Mouse (Mus musculus) MEL (cell line): Measurements from ENCODE around the gene Fbxl8. TPM values are rescaled to one million over a fixed set of nuclear protein-coding genes. Genes with fewer than 3 reads are reported as not detected.
A peak's percentile ranks its signal among the peaks of the same experiment; 100 is the strongest.

Experiments
- DNase-seq: peaks from one replicate; pipeline ENCODE4 v3.0.0; 2011; ENCODE audit warnings: low read depth, low spot score
- H3K27ac ChIP-seq: 2 replicates; pipeline ENCODE4 v1.5.1; 2012; ENCODE audit warnings: low read depth, mild to moderate bottlenecking, control low read depth, low read length, moderate library complexity; ENCODE audit not compliant: control insufficient read depth
- H3K27me3 ChIP-seq, 2 experiments: fragments of 150-350 bp in 1 of 2; sonication (generic) in 1 of 2; 2 replicates each; pipeline ENCODE4 v1.6.1; 2012; ENCODE audit warnings: low read length in 2 of 2, mild to moderate bottlenecking in 2 of 2, improper control_type of control experiment in 1 of 2, moderate library complexity in 1 of 2; ENCODE audit not compliant: insufficient read depth in 2 of 2, control insufficient read depth in 1 of 2
- H3K36me3 ChIP-seq, 2 experiments: 2 replicates each; pipeline ENCODE4 v1.6.1; 2012 to 2014; ENCODE audit warnings: low read length in 2 of 2, improper control_type of control experiment in 1 of 2, inconsistent platforms in 1 of 2, mild to moderate bottlenecking in 1 of 2; ENCODE audit not compliant: insufficient read depth in 2 of 2, control insufficient read depth in 1 of 2
- H3K4me1 ChIP-seq, 2 experiments: fragments of 150-350 bp in 1 of 2; sonication (generic) in 1 of 2; 2 replicates each; pipeline ENCODE4 v1.6.1; 2012; ENCODE audit warnings: low read length in 2 of 2, improper control_type of control experiment in 1 of 2, mild to moderate bottlenecking in 1 of 2; ENCODE audit not compliant: insufficient read depth in 2 of 2, control insufficient read depth in 1 of 2
- H3K4me3 ChIP-seq, 2 experiments: fragments of 150-350 bp in 1 of 2; sonication (generic) in 1 of 2; 2 replicates each; pipeline ENCODE4 v1.5.1; 2012; ENCODE audit warnings: low read depth in 2 of 2, low read length in 2 of 2, mild to moderate bottlenecking in 2 of 2, moderate library complexity in 2 of 2, control low read depth in 1 of 2, improper control_type of control experiment in 1 of 2; ENCODE audit not compliant: control insufficient read depth in 1 of 2, insufficient read depth in 1 of 2
- H3K79me2 ChIP-seq: 2 replicates; pipeline ENCODE4 v1.6.1; 2012; ENCODE audit warnings: mild to moderate bottlenecking, low read length, moderate library complexity; ENCODE audit not compliant: control insufficient read depth, poor library complexity, insufficient read depth
- H3K9ac ChIP-seq: 2 replicates; pipeline ENCODE4 v1.6.1; 2012; ENCODE audit warnings: low read depth, mild to moderate bottlenecking, control low read depth, low read length, moderate library complexity; ENCODE audit not compliant: control insufficient read depth, poor library complexity, severe bottlenecking
- H3K9me3 ChIP-seq: fragments of 150-350 bp; sonication (generic); replicated peaks from 2 replicates; pipeline ENCODE4 v1.6.1; 2012; ENCODE audit warnings: mild to moderate bottlenecking, low read length, improper control_type of control experiment, moderate library complexity; ENCODE audit not compliant: insufficient read depth
- CHD1 ChIP-seq: IDR thresholded peaks from 2 replicates; pipeline ENCODE4 v1.6.1; 2012; ENCODE audit warnings: low read depth, mild to moderate bottlenecking, inconsistent platforms, low read length, improper control_type of control experiment
- CHD2 ChIP-seq: IDR thresholded peaks from 2 replicates; pipeline ENCODE4 v1.6.1; 2011; ENCODE audit warnings: low read length, improper control_type of control experiment
- CTCF ChIP-seq, 3 experiments: IDR thresholded peaks in 2 of 3; conservative IDR thresholded peaks in 1 of 3; 2 replicates each; pipeline ENCODE4 v1.5.1; 2011 to 2012; ENCODE audit warnings: low read length in 3 of 3, low read depth in 2 of 3, mild to moderate bottlenecking in 2 of 3, improper control_type of control experiment in 1 of 3, inconsistent platforms in 1 of 3, mixed read lengths in 1 of 3, moderate library complexity in 1 of 3; ENCODE audit not compliant: control insufficient read depth in 1 of 3, insufficient read depth in 1 of 3, poor library complexity in 1 of 3, severe bottlenecking in 1 of 3
- E2F4 ChIP-seq: IDR thresholded peaks from 2 replicates; pipeline ENCODE4 v1.6.1; 2011; ENCODE audit warnings: low read depth, low read length, improper control_type of control experiment, borderline replicate concordance
- ETS1 ChIP-seq: IDR thresholded peaks from 2 replicates; pipeline ENCODE4 v1.6.1; 2012; ENCODE audit warnings: low read depth, mild to moderate bottlenecking, inconsistent platforms, low read length, improper control_type of control experiment, moderate library complexity
- GATA1 ChIP-seq: IDR thresholded peaks from 2 replicates; pipeline ENCODE4 v1.6.1; 2011; ENCODE audit warnings: low read depth, low read length, improper control_type of control experiment
- HCFC1 ChIP-seq: IDR thresholded peaks from 2 replicates; pipeline ENCODE4 v1.6.1; 2012; ENCODE audit warnings: low read depth, mild to moderate bottlenecking, inconsistent platforms, low read length, improper control_type of control experiment, moderate library complexity
- MAFK ChIP-seq: IDR thresholded peaks from 2 replicates; pipeline ENCODE4 v1.6.1; 2011; ENCODE audit warnings: low read depth, mild to moderate bottlenecking, low read length, improper control_type of control experiment, borderline replicate concordance
- MAX ChIP-seq: IDR thresholded peaks from 2 replicates; pipeline ENCODE4 v1.6.1; 2011; ENCODE audit warnings: low read length, improper control_type of control experiment
- MAZ ChIP-seq: IDR thresholded peaks from 2 replicates; pipeline ENCODE4 v1.6.1; 2012; ENCODE audit warnings: low read depth, mild to moderate bottlenecking, inconsistent platforms, low read length, improper control_type of control experiment
- MXI1 ChIP-seq: IDR thresholded peaks from 2 replicates; pipeline ENCODE4 v1.6.1; 2011; ENCODE audit warnings: mild to moderate bottlenecking, low read depth, low read length, improper control_type of control experiment
- NRF1 ChIP-seq: IDR thresholded peaks from 2 replicates; pipeline ENCODE4 v1.6.1; 2014; ENCODE audit warnings: low read depth, mild to moderate bottlenecking, inconsistent platforms, low read length, improper control_type of control experiment, moderate library complexity; ENCODE audit not compliant: poor library complexity, insufficient read depth, severe bottlenecking
- SIN3A ChIP-seq: IDR thresholded peaks from 2 replicates; pipeline ENCODE4 v1.6.1; 2012; ENCODE audit warnings: low read length, improper control_type of control experiment, inconsistent platforms
- SMC3 ChIP-seq: IDR thresholded peaks from 2 replicates; pipeline ENCODE4 v1.6.1; 2011; ENCODE audit warnings: low read depth, low read length, improper control_type of control experiment
- TBP ChIP-seq: IDR thresholded peaks from 2 replicates; pipeline ENCODE4 v1.8.0; 2011; ENCODE audit warnings: low read depth, low read length, improper control_type of control experiment
- ZC3H11A ChIP-seq: IDR thresholded peaks from 2 replicates; pipeline ENCODE4 v1.6.1; 2012; ENCODE audit warnings: low read depth, mild to moderate bottlenecking, inconsistent platforms, low read length, improper control_type of control experiment
- polyA plus RNA-seq, 2 experiments: library from polyadenylated mRNA; stranded (reverse) in 1 of 2; unstranded in 1 of 2; fragments of >175 nt in 1 of 2; fragments of >200 nt in 1 of 2; gene quantifications; 2 replicates each; pipeline versions ENCODE4 v1.2.1 to v1.2.4; 2012; ENCODE audit warnings: low replicate concordance in 2 of 2, low read depth in 1 of 2; ENCODE audit not compliant: insufficient read length in 2 of 2, insufficient read depth in 1 of 2, missing spikeins in 1 of 2
- total RNA-seq: library from RNA; depleted of rRNA; stranded (reverse); fragments of 300-350 nt; gene quantifications from 2 replicates; pipeline ENCODE4 v1.2.3, GENCODE M21; 2012

Fbxl8 gene
- total and polyA plus RNA-seq, 3 experiments, result 4.1 to 7.2 TPM; not detected in 1

GRCm38 (mm10) chr8:105251954-105252353, 12.5 kb upstream of the Fbxl8 start:
- H3K9me3 ChIP-seq, result no peaks in the 10 kb centered on the region
- no peak overlapping the region for H3K4me3 ChIP-seq
- no peak for DNase-seq
- H3K27me3 ChIP-seq, result no peaks in the 10 kb centered on the region
- H3K4me1 ChIP-seq, result peaks cover 2 to 14% of the 10 kb centered on the region in 2 experiments; a peak in 3 of 4 replicates
- peaks cover 2 to 13% of the 10 kb centered on the region in 2 experiments for H3K36me3 ChIP-seq
- no peak overlapping the region for H3K9ac ChIP-seq
- TF ChIP-seq SMC3 (no peak), CHD1 (no peak), MXI1 (no peak), MAZ (no peak), MAX (no peak), ETS1 (no peak), MAFK (no peak), SIN3A (no peak), E2F4 (no peak), HCFC1 (no peak)
- H3K27ac ChIP-seq, result no peak overlapping the region
- H3K79me2 ChIP-seq, result no peaks in the 10 kb centered on the region; the same call in 1 of the 2 replicates

- DNase-seq, result peak; percentile 47
- no peak overlapping the region for H3K9ac ChIP-seq
- no peaks in the 10 kb centered on the region for H3K27me3 ChIP-seq
- H3K4me1 ChIP-seq, result peaks cover 2 to 14% of the 10 kb centered on the region in 2 experiments; a peak in 3 of 4 replicates
- no peaks in the 10 kb centered on the region for H3K9me3 ChIP-seq
- TF ChIP-seq CTCF (IDR thresholded peaks at IDR 0.05 in 2 of 3, conservative IDR thresholded peaks at IDR 0.05 in 1 of 3; ENCODE audit: control insufficient read depth in 1 of 3, insufficient read depth in 1 of 3, low read depth in 2 of 3, low read length in 3 of 3, poor library complexity in 1 of 3, severe bottlenecking in 1 of 3) (no peak), NRF1 (no peak), CHD2 (no peak), SMC3 (no peak), GATA1 (peak; percentile 56), ZC3H11A (no peak), TBP (no peak), MXI1 (peak; percentile 59)
- TF ChIP-seq, all 39 proteins: peak for 2
- H3K36me3 ChIP-seq, result peaks cover under 1 to 13% of the 10 kb centered on the region in 2 experiments; a peak in 3 of 4 replicates
- no peaks in the 10 kb centered on the region; the same call in 1 of the 2 replicates for H3K79me2 ChIP-seq
- no peak overlapping the region for H3K27ac ChIP-seq
- H3K4me3 ChIP-seq, result no peak overlapping the region
These were observed 11.5 kb upstream of the Fbxl8 start for GRCm38 (mm10) chr8:105252680-105253537.
